9 mouse cellular contexts compared by ENCODE assay signal in the genomic region with DNA sequence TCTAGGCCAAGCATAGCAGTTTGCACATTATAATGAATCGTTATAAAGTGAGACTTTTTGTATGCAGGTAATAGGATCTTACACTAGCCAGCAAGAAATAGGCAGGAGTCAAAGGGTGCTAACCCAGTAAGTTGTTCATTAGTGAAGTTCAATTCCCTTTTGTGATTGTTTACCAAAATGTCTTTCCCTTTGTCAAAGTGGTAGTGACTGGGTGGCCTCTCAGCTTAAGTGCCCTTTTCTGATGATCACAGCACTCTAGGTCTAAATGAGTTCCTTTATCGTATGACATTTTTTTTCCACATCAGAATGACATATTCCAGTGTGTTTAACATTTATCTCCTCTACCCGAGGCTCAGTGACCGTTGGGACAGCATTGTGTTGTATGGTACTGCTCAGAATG. TPM values are rescaled to one million over a fixed set of nuclear protein-coding genes. Genes with fewer than 3 reads are reported as not detected.
DNase-seq lines count a peak whose midpoint lies in the region; ATAC-seq lines count a peak whose summit lies in the region.
"Had no signal": no experiment of that assay in that cellular context is flagged by ENCODE, and none has a peak within 500 bp of the region (broad histone marks: within the 10 kb centered on the region; RNA-seq: fewer than 3 reads in every experiment).

No protein-coding gene starts in this region.

- no peak overlapping the region; the same call in 1 of the 2 replicates for H3K9ac ChIP-seq in liver, embryonic 11.5 days (ENCODE audit: low read depth, low read length)
- no peak overlapping the region for H3K9ac ChIP-seq in forebrain, embryonic 12.5 days
- 0 out of 2 replicates have a peak overlapping the region, but pooled peaks have one; percentile 62 for H3K9ac ChIP-seq in neural tube, embryonic 12.5 days

- DNase-seq in liver, embryonic 11.5 days (ENCODE audit: low spot score): no peak
- no peak for DNase-seq in liver
- no peak for DNase-seq in limb, embryonic 10.5 days (ENCODE audit: low spot score)
- no peak for DNase-seq in right cerebral cortex, adult 2 months (ENCODE audit: low spot score in 2 of 2)
- DNase-seq in heart, postnatal 25 days (ENCODE audit: low spot score): no peak
- DNase-seq: cerebellum, adult 18-20 months had no signal

- peak overlapping the region; percentile 83 for H3K4me2 ChIP-seq in liver, embryonic 11.5 days
- peak overlapping the region; percentile 65 for H3K4me2 ChIP-seq in forebrain, embryonic 12.5 days
- peak overlapping the region; percentile 66 for H3K4me2 ChIP-seq in neural tube, embryonic 12.5 days (replicated peaks)

- H3K27me3 ChIP-seq in liver, embryonic 11.5 days (replicated peaks; ENCODE audit: control insufficient read depth, insufficient read depth, low read length): peaks cover 21% of the 10 kb centered on the region
- H3K27me3 ChIP-seq in forebrain, embryonic 12.5 days: peaks cover 31% of the 10 kb centered on the region
- peaks cover 93% of the 10 kb centered on the region for H3K27me3 ChIP-seq in limb, embryonic 10.5 days (ENCODE audit: low read depth, poor library complexity, severe bottlenecking)
- 0 out of 2 replicates have a peak, but pooled peaks cover 2% of the 10 kb centered on the region for H3K27me3 ChIP-seq in neural tube, embryonic 12.5 days (replicated peaks)

- no peak for ATAC-seq in liver, embryonic 11.5 days (replicated peaks; ENCODE audit: low FRiP score)
- no peak for ATAC-seq in forebrain, embryonic 12.5 days (ENCODE audit: low FRiP score)
- no peak for ATAC-seq in neural tube, embryonic 12.5 days (ENCODE audit: low FRiP score, low read depth)
- no peak for ATAC-seq in megakaryocyte-erythroid progenitor cell, adult 5-6 weeks (replicated peaks; ENCODE audit: low FRiP score, low TSS enrichment, poor library complexity, severe bottlenecking)

- peaks cover 7% of the 10 kb centered on the region; the same call in 1 of the 2 replicates for H3K4me1 ChIP-seq in liver, embryonic 11.5 days (replicated peaks; ENCODE audit: control insufficient read depth, insufficient read depth, low read length)
- H3K4me1 ChIP-seq in forebrain, embryonic 12.5 days: peaks cover 4% of the 10 kb centered on the region; the same call in 1 of the 2 replicates
- peaks cover 5% of the 10 kb centered on the region for H3K4me1 ChIP-seq in limb, embryonic 10.5 days
- no peaks in the 10 kb centered on the region for H3K4me1 ChIP-seq in neural tube, embryonic 12.5 days

- H3K4me3 ChIP-seq in liver, embryonic 11.5 days (ENCODE audit: low read depth, low read length): peak overlapping the region; percentile 66
- peak overlapping the region; percentile 57 for H3K4me3 ChIP-seq in forebrain, embryonic 12.5 days (replicated peaks)
- 0 out of 2 replicates have a peak overlapping the region, but pooled peaks have one; percentile 63 for H3K4me3 ChIP-seq in limb, embryonic 10.5 days
- H3K4me3 ChIP-seq in neural tube, embryonic 12.5 days: peak overlapping the region; percentile 54

- no peak overlapping the region for H3K27ac ChIP-seq in liver, embryonic 11.5 days (ENCODE audit: low read depth, low read length)
- H3K27ac ChIP-seq in forebrain, embryonic 12.5 days: no peak overlapping the region
- H3K27ac ChIP-seq in limb, embryonic 10.5 days: no peak overlapping the region
- no peak overlapping the region for H3K27ac ChIP-seq in neural tube, embryonic 12.5 days

- WGBS in liver, embryonic 11.5 days: 38% methylated on average over 4 of the region's 4 CpGs
- 45% methylated on average over 4 of the region's 4 CpGs for WGBS in forebrain, embryonic 12.5 days
- WGBS in limb, embryonic 10.5 days: 57% methylated on average over 4 of the region's 4 CpGs
- WGBS in neural tube, embryonic 12.5 days: 52% methylated on average over 4 of the region's 4 CpGs

- H3K36me3 ChIP-seq in liver, embryonic 11.5 days (ENCODE audit: control insufficient read depth, insufficient read depth, low read length): no peaks in the 10 kb centered on the region
- no peaks in the 10 kb centered on the region for H3K36me3 ChIP-seq in forebrain, embryonic 12.5 days (replicated peaks)
- H3K36me3 ChIP-seq in limb, embryonic 10.5 days: no peaks in the 10 kb centered on the region
- H3K36me3 ChIP-seq in neural tube, embryonic 12.5 days: no peaks in the 10 kb centered on the region

- no peaks in the 10 kb centered on the region for H3K9me3 ChIP-seq in liver, embryonic 11.5 days (ENCODE audit: control insufficient read depth, low read length)
- H3K9me3 ChIP-seq in forebrain, embryonic 12.5 days: no peaks in the 10 kb centered on the region
- H3K9me3 ChIP-seq in limb, embryonic 10.5 days (replicated peaks): no peaks in the 10 kb centered on the region
- no peaks in the 10 kb centered on the region for H3K9me3 ChIP-seq in neural tube, embryonic 12.5 days

- intact Hi-C loops in heart, postnatal 25 days (cut with DNase I): loop anchor here (10.0 kb wide), 2 partner anchors 216 to 486 kb away; no protein-coding TSS in a partner anchor

RNA-seq across cellular contexts. Expression of gene Sh3kbp1, which starts 1.6 kb away (rescaled TPM):
- 23.9 and 24.5 TPM in 2 replicates for polyA plus RNA-seq in liver, embryonic 11.5 days (2014; fragmentation: Nextera tagmentation; extraction: Ambion mirVana)
- polyA plus RNA-seq in forebrain, embryonic 12.5 days (2016; fragmentation: Nextera tagmentation; extraction: Ambion mirVana): 31.1 and 31.2 TPM in 2 replicates
- polyA plus RNA-seq in limb, embryonic 10.5 days (2016; fragmentation: Nextera tagmentation; extraction: Ambion mirVana): 19.1 and 22.0 TPM in 2 replicates
- 39.8 and 47.0 TPM in 2 replicates for polyA plus RNA-seq in neural tube, embryonic 12.5 days (2016; fragmentation: Nextera tagmentation; extraction: Ambion mirVana)
- total RNA-seq in megakaryocyte-erythroid progenitor cell, adult 5-6 weeks (2014; fragmentation: Nextera tagmentation): 49.9 and 52.4 TPM in 2 replicates
- total RNA-seq in megakaryocyte-erythroid progenitor cell, adult 5-6 weeks (2017): 70.5 and 76.3 TPM in 2 replicates
- 100 to 1,000 TPM; 143 to 148 TPM for total RNA-seq in heart, postnatal 25 days (2021)
